Mouse (Mus musculus) cerebellum, adult (tissue): ENCODE data around the gene Apold1.

Experiments used
- ATAC-seq: cut with Nextera tagmentation; 2 replicates; pipeline ENCODE4 v1.9.2; 2017; ENCODE audit warnings: mild to moderate bottlenecking, moderate library complexity, mixed read lengths; ENCODE audit not compliant: insufficient number of reproducible peaks, low FRiP score, low TSS enrichment

Apold1 gene

DNA sequence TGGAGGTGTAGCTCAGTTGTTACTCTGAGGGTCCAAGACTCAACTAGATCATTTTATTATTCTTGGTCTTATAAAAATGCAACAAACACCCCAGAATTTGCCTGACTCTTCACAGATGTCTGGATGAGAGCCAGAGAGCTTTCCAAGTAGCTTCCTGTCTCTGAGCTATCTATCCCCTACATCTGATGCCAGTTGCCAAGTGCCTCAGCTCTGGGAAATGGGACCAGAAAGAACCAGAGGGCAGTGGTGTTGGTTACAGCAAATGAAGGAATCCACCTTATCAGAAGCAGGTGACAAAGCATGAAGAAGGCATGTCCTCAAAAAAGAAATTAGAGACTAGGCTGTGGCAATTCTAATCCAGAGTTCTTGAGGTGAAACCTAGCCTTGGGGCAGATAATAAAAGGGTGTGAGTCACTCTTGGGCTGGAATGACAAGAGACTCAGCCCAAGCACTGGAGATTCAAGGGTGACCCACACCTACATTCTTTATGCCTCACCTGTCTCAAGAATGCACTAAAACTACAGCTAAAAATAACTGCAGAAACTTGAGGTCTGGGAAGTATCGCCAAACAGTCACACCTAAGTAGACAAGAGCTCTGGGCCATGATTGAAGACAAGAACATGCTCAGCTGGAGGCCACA is 43.4 kb downstream of the Apold1 start:
- no peak for ATAC-seq

DNA sequence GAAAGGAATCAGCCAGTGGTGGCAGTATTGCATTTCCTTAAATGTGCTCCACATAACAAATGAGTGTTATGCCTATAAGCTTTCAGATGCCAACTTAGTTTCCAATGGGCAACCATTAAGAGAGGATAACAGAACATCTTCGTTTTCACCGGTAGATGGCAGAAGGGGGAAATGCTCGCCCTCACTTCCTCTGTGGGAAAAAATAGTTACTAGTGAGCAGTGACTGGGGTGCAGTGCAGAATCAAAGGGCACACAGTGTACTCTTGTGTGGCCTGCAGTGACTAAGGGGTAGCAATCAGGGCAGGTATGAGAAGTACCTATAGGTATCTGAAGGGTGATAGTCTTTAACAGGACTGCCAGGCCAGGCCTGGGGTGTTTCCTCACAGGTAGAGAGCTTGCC is 44.7 kb downstream of the Apold1 start:
- ATAC-seq: peak; percentile 57; the same call in 1 of the 2 replicates

DNA sequence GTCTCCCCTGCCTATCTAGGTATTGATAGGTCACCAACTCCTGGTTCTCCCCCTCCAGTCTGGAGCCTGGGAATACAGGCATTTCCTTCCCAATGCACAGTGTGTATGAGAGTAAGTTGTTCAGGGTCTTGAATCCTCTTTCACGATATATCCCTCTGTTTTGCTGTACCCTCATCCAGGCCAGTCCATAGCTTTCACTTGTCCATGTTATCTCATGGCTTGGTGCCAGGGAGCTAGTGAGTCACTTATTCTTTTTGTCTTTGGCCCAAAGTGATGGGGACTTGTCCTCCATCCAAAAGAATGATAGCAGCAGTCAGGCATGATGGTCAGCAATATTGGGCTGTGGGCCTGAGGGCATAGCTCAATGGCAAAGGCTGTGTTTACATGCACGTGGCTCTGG is 45.2 kb downstream of the Apold1 start:
- no peak for ATAC-seq

DNA sequence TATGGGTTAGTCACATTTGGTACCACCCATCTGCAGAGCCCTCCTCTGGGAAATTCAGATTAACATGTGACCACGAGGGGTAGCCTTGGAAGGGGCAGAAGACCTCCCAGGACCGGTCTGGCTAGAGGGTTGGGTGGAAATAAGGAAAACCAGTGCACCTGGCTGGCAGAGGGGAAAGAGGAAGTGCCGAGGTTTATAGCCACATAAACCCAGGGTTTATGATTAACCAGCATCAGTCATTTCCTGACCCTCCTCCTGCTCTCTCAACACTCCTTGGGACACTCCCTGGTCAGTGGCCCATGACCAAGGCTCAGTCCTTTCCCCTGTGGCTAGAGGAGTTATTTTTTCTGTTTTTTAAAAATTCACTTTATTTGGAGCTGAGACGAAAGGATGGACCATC is 47.7 kb downstream of the Apold1 start:
- ATAC-seq: no peak
